Mouse (Mus musculus): ENCODE measurements around the gene Sytl5.

Gene Sytl5

GRCm38 (mm10) chrX:9885322-9885721 lies at the start of gene Sytl5:
TSS of gene Sytl5 (plus strand) at chrX:9885622.
- DNase-seq (ENCODE audit: low read depth), result no peak

DNA sequence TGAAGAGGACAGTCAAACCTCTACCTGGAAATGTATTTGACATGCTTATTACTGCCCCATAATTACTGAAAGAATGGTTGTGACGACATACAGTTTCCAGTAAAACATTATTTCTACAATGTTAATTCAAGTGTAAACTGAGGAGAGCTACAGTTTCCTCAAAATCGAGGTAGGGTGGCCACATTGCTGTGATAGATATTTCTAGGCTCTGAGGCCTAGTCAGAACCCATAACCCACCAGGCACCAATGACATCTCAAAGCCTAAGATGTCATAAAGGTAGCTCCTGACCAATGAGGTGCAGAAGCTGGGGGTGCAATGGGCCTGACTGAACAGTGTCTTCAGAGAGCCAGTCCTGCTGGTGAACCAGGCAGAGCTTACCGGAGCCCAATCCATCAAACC lies 38.8 kb upstream of the Sytl5 start, which contains the start of gene Hypm:
Gene Hypm, plus strand, starts transcription at position 301 of the 400 bp plus-strand sequence.
- DNase-seq (ENCODE audit: low read depth), result no peak

DNA sequence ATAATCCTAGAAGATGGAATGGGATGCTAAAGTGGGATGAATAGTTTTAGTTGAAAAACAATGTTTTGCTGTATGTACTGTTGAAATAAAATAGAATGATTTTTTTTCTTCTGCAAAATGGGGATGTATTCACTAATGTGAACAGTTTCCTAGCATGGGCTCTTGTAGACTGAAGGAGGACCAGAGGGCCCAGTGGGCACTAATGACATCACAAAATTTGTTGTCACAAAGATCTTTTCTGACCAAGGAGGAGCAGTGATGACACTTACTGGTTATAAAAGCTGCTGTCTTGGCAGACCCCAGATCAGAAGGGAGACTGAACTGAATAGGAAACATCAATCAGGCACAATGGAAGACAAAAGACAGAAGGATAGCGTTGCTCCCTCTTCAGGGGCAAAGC lies 36.0 kb upstream of the Sytl5 start, which contains the start of gene H2al3:
Gene H2al3, plus strand, starts transcription at position 301 of the 400 bp plus-strand sequence.
- no peak for DNase-seq (ENCODE audit: low read depth)

DNA sequence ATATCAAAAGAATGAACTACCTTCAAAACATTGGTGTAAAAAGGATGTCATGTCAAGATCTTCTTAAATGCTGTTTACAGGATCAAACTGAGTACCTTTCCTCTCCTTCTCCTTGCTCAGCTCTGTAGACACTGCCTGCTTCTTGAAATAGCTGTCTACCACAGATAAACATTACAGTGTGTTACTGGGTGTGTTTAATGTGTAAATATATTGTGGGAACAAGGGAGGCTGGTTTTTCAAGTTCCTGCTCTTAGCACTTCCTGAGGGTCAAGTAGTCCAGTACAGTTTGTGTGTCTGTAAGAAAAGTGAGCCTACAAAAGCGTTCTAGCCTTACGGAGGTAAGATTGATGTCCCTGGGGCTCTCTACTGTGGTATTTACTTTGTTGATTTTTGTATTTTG lies 23.6 kb upstream of the Sytl5 start:
- DNase-seq (ENCODE audit: low read depth), result no peak

DNA sequence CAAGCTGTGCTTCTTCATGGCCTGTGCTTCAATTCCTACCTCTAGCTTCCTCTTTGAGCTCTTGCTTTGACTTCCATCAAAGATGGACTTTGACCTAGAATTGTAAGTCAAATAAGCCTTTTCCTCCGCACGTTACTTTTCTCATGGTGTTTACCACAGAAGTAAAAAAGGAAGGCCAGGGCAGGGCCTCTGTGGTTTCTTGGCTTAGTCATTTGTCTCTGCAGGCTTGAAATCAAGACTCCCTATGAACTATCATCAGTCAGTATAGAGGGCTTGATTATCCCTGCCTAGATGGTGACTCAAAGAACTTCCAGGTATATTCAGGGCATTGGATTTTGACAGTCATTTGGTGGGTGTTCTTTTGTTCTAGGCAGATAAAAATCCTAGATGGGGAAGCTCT lies 9.9 kb upstream of the Sytl5 start:
- DNase-seq (ENCODE audit: low read depth), result no peak

DNA sequence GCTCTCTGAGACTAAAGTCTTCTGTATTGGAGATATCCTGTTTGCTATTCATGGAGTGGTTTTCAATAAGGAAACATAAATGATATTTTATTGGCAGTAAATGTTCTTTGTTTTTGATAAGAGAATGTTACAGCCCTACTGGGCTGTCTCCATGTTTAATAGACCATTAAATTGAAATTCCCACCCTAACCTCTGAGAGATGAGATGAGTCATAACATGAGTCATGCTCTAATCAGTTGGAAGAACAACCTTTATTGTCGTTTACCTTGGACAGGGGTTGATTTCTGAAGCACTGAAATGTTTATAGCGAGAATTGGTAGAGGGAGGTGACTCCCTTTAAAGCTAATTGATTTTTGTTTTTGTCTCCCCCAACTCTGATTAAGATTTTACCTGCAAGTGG lies 24.1 kb downstream of the Sytl5 start:
- DNase-seq (ENCODE audit: low read depth), result no peak

DNA sequence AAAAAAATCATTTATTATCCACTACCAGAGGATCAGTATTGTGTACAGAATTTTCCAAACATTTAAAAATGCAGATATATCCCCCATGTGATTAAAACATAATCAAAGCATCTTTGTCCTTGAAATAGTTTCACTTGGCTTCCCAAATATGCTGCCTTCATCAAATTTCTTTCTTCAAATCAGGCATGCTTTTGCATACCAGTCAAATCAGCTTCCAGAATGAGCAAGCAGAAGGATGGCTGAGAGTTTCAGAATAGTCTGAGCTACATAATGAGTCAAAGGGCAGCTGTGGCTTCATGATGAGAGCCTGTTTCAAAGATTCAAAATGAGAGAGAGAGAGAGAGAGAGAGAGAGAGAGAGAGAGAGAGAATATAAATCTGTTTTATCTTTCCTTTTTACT lies 48.4 kb downstream of the Sytl5 start:
- no peak for DNase-seq (ENCODE audit: low read depth)

GRCm38 (mm10) chrX:9984094-9984669 lies 98.8 kb downstream of the Sytl5 start:
- DNase-seq (ENCODE audit: low read depth), result no peak

GRCm38 (mm10) chrX:10000718-10001117 lies 115.3 kb downstream of the Sytl5 start:
- DNase-seq (ENCODE audit: low read depth), result no peak

- DNase-seq (ENCODE audit: low read depth), result no peak
Observed at GRCm38 (mm10) chrX:10005946-10006345, 120.5 kb downstream of the Sytl5 start.

DNA sequence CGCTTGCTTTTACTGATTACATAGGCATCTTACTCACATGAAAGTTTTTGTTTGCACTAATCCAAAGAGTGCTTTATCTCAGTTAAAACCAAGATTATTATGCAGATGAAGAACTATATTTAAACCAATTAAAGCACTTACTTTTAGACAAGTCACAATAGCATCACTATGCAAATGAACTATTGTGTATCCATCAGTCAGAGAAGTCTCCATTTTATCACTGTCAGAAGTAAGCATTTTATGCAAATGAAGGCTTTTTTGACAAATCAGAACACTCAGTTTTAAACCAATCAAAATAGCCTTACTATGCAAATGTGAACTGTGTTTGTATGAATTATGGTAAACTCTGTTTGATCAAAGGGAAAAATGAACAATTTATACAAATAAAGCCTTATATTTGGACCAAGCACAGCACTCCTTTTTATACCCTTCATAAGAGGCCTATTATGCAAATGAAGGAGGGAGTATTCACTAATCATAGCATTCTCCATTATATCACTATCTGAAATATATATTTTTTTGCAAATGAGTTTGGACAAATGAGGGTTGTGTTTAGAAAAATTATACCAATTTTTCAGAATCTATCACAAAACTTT lies 122.4 kb downstream of the Sytl5 start:
- DNase-seq (ENCODE audit: low read depth), result no peak

DNA sequence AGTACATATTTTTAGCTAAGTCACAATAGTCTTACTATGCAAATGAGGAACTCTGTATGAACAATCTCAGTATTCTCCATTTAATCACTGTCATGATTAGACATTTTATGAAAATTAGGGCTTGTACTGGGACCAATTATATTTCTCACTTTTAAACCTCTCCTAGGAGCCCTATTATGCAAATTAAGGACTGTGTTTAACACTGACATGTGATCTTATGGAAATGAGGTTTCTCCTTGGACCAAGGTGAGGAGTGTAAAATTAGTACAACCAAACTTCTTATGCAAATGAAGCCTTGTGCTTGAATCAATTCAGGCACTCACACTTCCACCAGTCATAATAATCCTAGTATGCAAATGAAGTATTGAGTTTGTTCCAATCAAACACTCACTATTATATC lies 124.8 kb downstream of the Sytl5 start:
- no peak for DNase-seq (ENCODE audit: low read depth)

GRCm38 (mm10) chrX:10034666-10035065 lies 149.2 kb downstream of the Sytl5 start:
- DNase-seq (ENCODE audit: low read depth), result no peak
